Mouse (Mus musculus) myocyte (in vitro differentiated cells): ENCODE results near the gene Psrc1.

Experiments
- MAX ChIP-seq: IDR thresholded peaks from one replicate; pipeline ENCODE4 v1.6.1; 2011; ENCODE audit warnings: low read depth, mild to moderate bottlenecking, control low read depth
- POLR2A ChIP-seq: IDR thresholded peaks from one replicate; pipeline ENCODE4 v1.6.1; 2011; ENCODE audit warnings: low read depth, mild to moderate bottlenecking, control low read depth, moderate library complexity; ENCODE audit not compliant: insufficient read length

DNA sequence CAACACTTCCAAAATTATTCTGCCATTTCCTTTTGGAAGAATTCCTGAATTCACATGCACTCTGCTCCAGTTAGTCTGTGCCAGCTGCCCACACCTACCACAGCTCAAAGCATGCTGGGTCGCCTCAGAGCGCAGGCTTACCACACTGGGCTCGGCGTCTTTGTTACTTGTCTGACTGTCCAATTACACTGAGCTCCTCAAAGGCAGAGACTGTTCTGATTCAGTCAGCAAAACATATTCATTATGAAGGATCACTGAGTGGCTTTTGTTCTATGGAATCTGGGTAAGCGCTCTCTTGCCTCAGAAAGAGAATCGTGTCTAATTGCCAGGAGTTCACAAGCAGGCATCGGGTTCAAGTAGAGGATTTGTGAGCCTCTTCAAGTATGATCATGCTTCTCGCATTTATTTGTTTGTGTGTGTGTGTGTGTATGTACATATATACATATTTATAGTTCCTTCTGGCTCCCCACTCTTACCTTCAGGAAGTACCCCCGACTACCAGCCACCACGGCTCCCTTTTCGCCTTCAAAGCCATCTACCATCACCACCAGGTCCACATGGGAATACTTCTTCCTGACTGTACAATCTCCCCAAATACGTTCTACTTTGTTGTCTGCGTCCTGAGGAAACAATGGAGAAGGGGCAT is 49.0 kb downstream of the Psrc1 start:
- TF ChIP-seq MAX (no peak), POLR2A (no peak)
